Mouse (Mus musculus): ENCODE results near the gene P4hb.

DNA sequence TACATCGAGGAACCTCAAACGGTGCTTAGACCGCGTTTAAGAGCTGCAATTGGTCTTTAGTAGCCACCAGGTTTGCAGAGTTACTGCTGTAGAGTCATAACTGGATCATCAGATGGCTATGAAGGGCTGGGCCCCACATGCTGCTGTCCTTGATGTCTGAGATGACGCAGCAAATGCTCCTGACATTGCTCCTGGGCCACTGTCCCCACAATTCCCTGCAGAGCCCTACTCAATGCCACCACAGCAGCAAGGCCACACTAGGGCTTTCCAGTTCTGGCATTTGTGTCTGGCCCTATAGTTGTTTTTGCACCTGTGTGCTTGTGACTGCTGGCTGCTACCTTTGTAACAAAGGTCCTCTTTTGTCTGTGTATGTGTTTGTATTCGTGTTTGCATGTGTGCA, 49.8 kb upstream of the P4hb start:
- TF ChIP-seq CTCF (IDR thresholded peaks at IDR 0.05; ENCODE audit: low read depth, low read length) = no peak
- no peak for TF ChIP-seq POLR2A (IDR thresholded peaks at IDR 0.05; ENCODE audit: insufficient read depth, low read length)
- TF ChIP-seq EP300 (IDR thresholded peaks at IDR 0.05; ENCODE audit: insufficient read depth, low read depth, low read length) = no peak
